8 mouse cellular contexts compared by ENCODE assay signal in genomic region chr13:54564232-54565200, GRCm38 (mm10). TPM values are rescaled to one million over a fixed set of nuclear protein-coding genes. Genes with fewer than 3 reads are reported as not detected.
DNase-seq lines count a peak whose midpoint lies in the region; ATAC-seq and TF ChIP-seq lines count a peak whose summit lies in the region.

No protein-coding gene starts in this region.

- no peak for TF ChIP-seq POLR2A in ES-Bruce4 (IDR thresholded peaks at IDR 0.05; ENCODE audit: insufficient read depth, low read length)

- peak; percentile 35 for ATAC-seq in heart, embryonic 14.5 days (ENCODE audit: insufficient number of reproducible peaks, insufficient read depth, low FRiP score, low read depth)
- peak; percentile 44 for ATAC-seq in embryonic facial prominence, embryonic 13.5 days (ENCODE audit: insufficient number of reproducible peaks, insufficient read depth, low FRiP score, low TSS enrichment, low read depth)
- ATAC-seq in midbrain, embryonic 16.5 days, result peak; percentile 83

- no peak for DNase-seq in heart, postnatal 25 days (ENCODE audit: low spot score)
- DNase-seq in kidney, adult 9 months, result peak; percentile 66
- no peak for DNase-seq in layer of hippocampus, postnatal 14 days (ENCODE audit: low spot score in 2 of 2)
- no peak for DNase-seq in right cerebral cortex, postnatal 36 days (ENCODE audit: low spot score in 2 of 2)

- no peak for TF ChIP-seq CTCF in ES-Bruce4 (IDR thresholded peaks at IDR 0.05; ENCODE audit: low read depth, low read length)

- H3K9me3 ChIP-seq in heart, embryonic 14.5 days (ENCODE audit: control insufficient read depth, low read length), result no peaks in the 10 kb centered on the region
- no peaks in the 10 kb centered on the region for H3K9me3 ChIP-seq in ES-Bruce4 (replicated peaks; ENCODE audit: control insufficient read depth, insufficient read depth, low read length, poor library complexity, severe bottlenecking)
- H3K9me3 ChIP-seq in embryonic facial prominence, embryonic 13.5 days, result no peaks in the 10 kb centered on the region
- H3K9me3 ChIP-seq in midbrain, embryonic 16.5 days (replicated peaks; ENCODE audit: control insufficient read depth, low read length, poor library complexity, severe bottlenecking), result no peaks in the 10 kb centered on the region

- H3K4me3 ChIP-seq in heart, embryonic 14.5 days (ENCODE audit: control insufficient read depth in 1 of 2, insufficient read depth in 1 of 2, low read depth in 1 of 2, low read length in 2 of 2), result peak overlapping the region; percentile 85 to 97
- peak overlapping the region; percentile 88 for H3K4me3 ChIP-seq in ES-Bruce4 (ENCODE audit: low read depth, low read length)
- H3K4me3 ChIP-seq in embryonic facial prominence, embryonic 13.5 days, result peak overlapping the region; percentile 98
- peak overlapping the region; percentile 94 for H3K4me3 ChIP-seq in midbrain, embryonic 16.5 days (ENCODE audit: low read depth, low read length)

- H3K27me3 ChIP-seq in heart, embryonic 14.5 days (ENCODE audit: control insufficient read depth, insufficient read depth, low read length), result no peaks in the 10 kb centered on the region
- no peaks in the 10 kb centered on the region for H3K27me3 ChIP-seq in ES-Bruce4 (ENCODE audit: control insufficient read depth, insufficient read depth, low read length, poor library complexity, severe bottlenecking)
- H3K27me3 ChIP-seq in embryonic facial prominence, embryonic 13.5 days, result no peaks in the 10 kb centered on the region
- H3K27me3 ChIP-seq in midbrain, embryonic 16.5 days (ENCODE audit: control insufficient read depth, insufficient read depth, low read depth, low read length), result no peaks in the 10 kb centered on the region

- peak overlapping the region; percentile 2 to 62; a peak in 1 of 4 replicates for H3K27ac ChIP-seq in heart, embryonic 14.5 days (replicated peaks in 1 of 2; ENCODE audit: control insufficient read depth in 1 of 2, insufficient read depth in 1 of 2, low read depth in 2 of 2, low read length in 2 of 2)
- no peak overlapping the region for H3K27ac ChIP-seq in ES-Bruce4 (ENCODE audit: insufficient read depth, low read length)
- peak overlapping the region; percentile 76 for H3K27ac ChIP-seq in embryonic facial prominence, embryonic 13.5 days
- peak overlapping the region; percentile 88 for H3K27ac ChIP-seq in midbrain, embryonic 16.5 days (ENCODE audit: low read length)

- WGBS in heart, embryonic 14.5 days, result 11% methylated on average over 45 of the region's 45 CpGs
- WGBS in embryonic facial prominence, embryonic 13.5 days, result 11% methylated on average over 45 of the region's 45 CpGs
- WGBS in midbrain, embryonic 16.5 days, result 13% methylated on average over 45 of the region's 45 CpGs

- H3K4me2 ChIP-seq in heart, embryonic 14.5 days (ENCODE audit: low read length), result peak overlapping the region; percentile 87
- H3K4me2 ChIP-seq in embryonic facial prominence, embryonic 13.5 days, result peak overlapping the region; percentile 90
- peak overlapping the region; percentile 95 for H3K4me2 ChIP-seq in midbrain, embryonic 16.5 days (ENCODE audit: low read length)

- intact Hi-C loops in heart, postnatal 25 days (cut with DNase I), result loop anchor here (2.0 kb wide), 2 partner anchors 24 to 56 kb away; partner anchors contain the start of gene Faf2

- H3K9ac ChIP-seq in heart, embryonic 14.5 days (ENCODE audit: low read length), result peak overlapping the region; percentile 98
- H3K9ac ChIP-seq in ES-Bruce4 (ENCODE audit: low read depth, poor library complexity, severe bottlenecking), result peak overlapping the region; percentile 82
- peak overlapping the region; percentile 98 for H3K9ac ChIP-seq in embryonic facial prominence, embryonic 13.5 days
- peak overlapping the region; percentile 96 for H3K9ac ChIP-seq in midbrain, embryonic 16.5 days (ENCODE audit: low read depth, low read length)

- TF ChIP-seq EP300 in ES-Bruce4 (IDR thresholded peaks at IDR 0.05; ENCODE audit: insufficient read depth, low read depth, low read length), result no peak

- peaks cover 42% of the 10 kb centered on the region for H3K36me3 ChIP-seq in heart, embryonic 14.5 days (ENCODE audit: control insufficient read depth, insufficient read depth, low read length)
- H3K36me3 ChIP-seq in ES-Bruce4 (ENCODE audit: control insufficient read depth, insufficient read depth, low read length, poor library complexity, severe bottlenecking), result peaks cover 11% of the 10 kb centered on the region
- H3K36me3 ChIP-seq in embryonic facial prominence, embryonic 13.5 days, result peaks cover 43% of the 10 kb centered on the region
- H3K36me3 ChIP-seq in midbrain, embryonic 16.5 days (ENCODE audit: control insufficient read depth, insufficient read depth, low read length), result peaks cover 13% of the 10 kb centered on the region

- peaks cover 9 to 11% of the 10 kb centered on the region in 2 experiments for H3K4me1 ChIP-seq in heart, embryonic 14.5 days (ENCODE audit: control insufficient read depth in 2 of 2, insufficient read depth in 2 of 2, low read length in 2 of 2)
- peaks cover 2% of the 10 kb centered on the region for H3K4me1 ChIP-seq in ES-Bruce4 (ENCODE audit: control insufficient read depth, insufficient read depth, low read length)
- peaks cover 12% of the 10 kb centered on the region for H3K4me1 ChIP-seq in embryonic facial prominence, embryonic 13.5 days
- H3K4me1 ChIP-seq in midbrain, embryonic 16.5 days (ENCODE audit: control insufficient read depth, insufficient read depth, low read length), result peaks cover 10% of the 10 kb centered on the region

RNA-seq across cellular contexts. Expression of gene 4833439L19Rik, which starts 0.7 kb away (rescaled TPM):
- 123 and 128 TPM in 2 replicates for polyA plus RNA-seq in heart, embryonic 14.5 days (2014; fragmentation: Nextera tagmentation; extraction: Ambion mirVana)
- total RNA-seq in heart, postnatal 25 days (2021), result 10 to 100 TPM; 88.2 to 99.5 TPM
- polyA plus RNA-seq in ES-Bruce4 (2011; ENCODE audit: insufficient read depth, insufficient read length, low read depth, missing spikeins), result 110 and 111 TPM in 2 replicates
- polyA plus RNA-seq in embryonic facial prominence, embryonic 13.5 days (2015; fragmentation: Nextera tagmentation; extraction: Ambion mirVana), result 150 and 153 TPM in 2 replicates
- 271 and 272 TPM in 2 replicates for polyA plus RNA-seq in midbrain, embryonic 16.5 days (2015; fragmentation: Nextera tagmentation; extraction: Ambion mirVana)
- 100 to 1,000 TPM; 156 to 171 TPM for total RNA-seq in layer of hippocampus, postnatal 14 days (2021)

RNA-seq across cellular contexts. Expression of gene Arl10, which starts 10.3 kb away (rescaled TPM):
- 16.1 and 19.2 TPM in 2 replicates for polyA plus RNA-seq in heart, embryonic 14.5 days (2014; fragmentation: Nextera tagmentation; extraction: Ambion mirVana)
- total RNA-seq in heart, postnatal 25 days (2021), result 1 to 10 TPM; 4.5 to 6.1 TPM
- 10.3 and 11.1 TPM in 2 replicates for polyA plus RNA-seq in ES-Bruce4 (2011; ENCODE audit: insufficient read depth, insufficient read length, low read depth, missing spikeins)
- polyA plus RNA-seq in embryonic facial prominence, embryonic 13.5 days (2015; fragmentation: Nextera tagmentation; extraction: Ambion mirVana), result 31.0 and 33.8 TPM in 2 replicates
- 114 TPM in 2 replicates for polyA plus RNA-seq in midbrain, embryonic 16.5 days (2015; fragmentation: Nextera tagmentation; extraction: Ambion mirVana)
- 10 to 100 TPM; 35.4 to 39.6 TPM for total RNA-seq in layer of hippocampus, postnatal 14 days (2021)

RNA-seq across cellular contexts. Expression of gene Nop16, which starts 25.4 kb away (rescaled TPM):
- polyA plus RNA-seq in heart, embryonic 14.5 days (2014; fragmentation: Nextera tagmentation; extraction: Ambion mirVana), result 46.5 and 48.9 TPM in 2 replicates
- 10 to 100 TPM; 15.2 to 15.6 TPM for total RNA-seq in heart, postnatal 25 days (2021)
- 61.8 and 65.5 TPM in 2 replicates for polyA plus RNA-seq in ES-Bruce4 (2011; ENCODE audit: insufficient read depth, insufficient read length, low read depth, missing spikeins)
- 97.5 and 113 TPM in 2 replicates for polyA plus RNA-seq in embryonic facial prominence, embryonic 13.5 days (2015; fragmentation: Nextera tagmentation; extraction: Ambion mirVana)
- 61.7 and 68.0 TPM in 2 replicates for polyA plus RNA-seq in midbrain, embryonic 16.5 days (2015; fragmentation: Nextera tagmentation; extraction: Ambion mirVana)
- total RNA-seq in layer of hippocampus, postnatal 14 days (2021), result 10 to 100 TPM; 25.9 to 26.9 TPM

RNA-seq across cellular contexts. Expression of gene Higd2a, which starts 25.5 kb away (rescaled TPM):
- 318 and 319 TPM in 2 replicates for polyA plus RNA-seq in heart, embryonic 14.5 days (2014; fragmentation: Nextera tagmentation; extraction: Ambion mirVana)
- 100 to 1,000 TPM; 202 to 205 TPM for total RNA-seq in heart, postnatal 25 days (2021)
- 104 and 116 TPM in 2 replicates for polyA plus RNA-seq in ES-Bruce4 (2011; ENCODE audit: insufficient read depth, insufficient read length, low read depth, missing spikeins)
- polyA plus RNA-seq in embryonic facial prominence, embryonic 13.5 days (2015; fragmentation: Nextera tagmentation; extraction: Ambion mirVana), result 168 and 183 TPM in 2 replicates
- polyA plus RNA-seq in midbrain, embryonic 16.5 days (2015; fragmentation: Nextera tagmentation; extraction: Ambion mirVana), result 225 and 240 TPM in 2 replicates
- total RNA-seq in layer of hippocampus, postnatal 14 days (2021), result 100 to 1,000 TPM; 170 to 186 TPM

RNA-seq across cellular contexts. Expression of gene Cltb, which starts 46.6 kb away (rescaled TPM):
- 37.9 and 45.0 TPM in 2 replicates for polyA plus RNA-seq in heart, embryonic 14.5 days (2014; fragmentation: Nextera tagmentation; extraction: Ambion mirVana)
- 10 to 100 TPM; 92.6 to 99.7 TPM for total RNA-seq in heart, postnatal 25 days (2021)
- 27.5 and 30.2 TPM in 2 replicates for polyA plus RNA-seq in ES-Bruce4 (2011; ENCODE audit: insufficient read depth, insufficient read length, low read depth, missing spikeins)
- 38.0 and 39.1 TPM in 2 replicates for polyA plus RNA-seq in embryonic facial prominence, embryonic 13.5 days (2015; fragmentation: Nextera tagmentation; extraction: Ambion mirVana)
- 220 and 232 TPM in 2 replicates for polyA plus RNA-seq in midbrain, embryonic 16.5 days (2015; fragmentation: Nextera tagmentation; extraction: Ambion mirVana)
- 100 to 1,000 TPM; 306 TPM for total RNA-seq in layer of hippocampus, postnatal 14 days (2021)
